Mouse (Mus musculus) testis, adult 2 months (tissue): ENCODE measurements at regions not wholly inside any gene's neighbourhood (a gene's known extent, or its start where the extent isn't known, plus 50 kb on each side); places are given as distances from the start of the nearest gene placed in this dataset.

ENCODE experiments used
- CTCF ChIP-seq: fragments of 200-500 bp; IDR thresholded peaks from 2 replicates; pipeline ENCODE4 v1.5.1; 2012; ENCODE audit warnings: low read depth, mild to moderate bottlenecking, inconsistent platforms, low read length, moderate library complexity; ENCODE audit not compliant: control insufficient read depth, insufficient read depth, insufficient replicate concordance
- POLR2A ChIP-seq: fragments of 200-500 bp; IDR thresholded peaks from 2 replicates; pipeline ENCODE4 v1.6.1; 2012; ENCODE audit warnings: low read depth, mild to moderate bottlenecking, inconsistent platforms, low read length, moderate library complexity; ENCODE audit not compliant: control insufficient read depth

DNA sequence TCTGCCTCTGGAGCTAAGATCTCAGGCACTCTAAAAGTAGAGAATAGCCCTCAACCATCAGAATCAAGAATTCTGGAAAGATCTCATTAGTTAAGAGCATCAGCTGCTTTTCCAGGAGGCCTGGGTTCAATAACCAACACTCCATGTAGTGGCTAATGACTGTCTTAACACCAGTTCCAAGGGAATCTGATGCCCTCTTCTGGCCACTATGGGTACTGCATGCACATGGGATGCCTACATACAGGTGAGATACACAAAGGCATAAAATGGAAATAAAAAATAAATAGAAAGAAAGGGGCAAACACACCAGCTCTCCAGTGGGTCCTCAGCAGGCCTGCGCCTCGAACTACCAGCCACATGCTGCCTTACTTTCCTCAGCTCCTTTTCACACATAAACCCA lies 73.3 kb upstream of the Plet1 start:
- TF ChIP-seq CTCF (peak; percentile 3; the same call in 1 of the 2 replicates), POLR2A (no peak)
